Comparison of ENCODE assay signal across 8 mouse cellular contexts in the genomic region with DNA sequence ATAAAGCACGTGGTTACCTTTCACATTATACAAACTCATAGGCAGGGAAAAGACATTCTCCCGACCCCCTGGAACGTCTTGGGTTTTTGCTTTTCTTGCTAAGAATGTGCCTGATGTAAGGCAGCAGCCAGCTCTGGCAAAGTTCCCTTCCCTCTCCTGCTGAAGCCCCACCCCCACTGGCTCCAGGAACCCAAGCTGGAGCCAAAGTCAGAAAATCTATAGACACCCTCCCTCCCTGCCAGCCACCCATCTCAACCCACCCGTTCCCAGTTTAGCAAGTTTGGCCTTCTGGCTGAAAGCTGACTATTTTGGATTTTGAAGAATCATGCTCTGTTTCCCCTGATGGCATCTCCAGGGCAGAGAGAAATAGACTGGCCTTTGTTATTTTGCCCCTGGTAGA.
DNase-seq lines count a peak whose midpoint lies in the region; ATAC-seq and TF ChIP-seq lines count a peak whose summit lies in the region.
"Had no signal": no experiment of that assay in that cellular context is flagged by ENCODE, and none has a peak within 500 bp of the region (broad histone marks: within the 10 kb centered on the region; RNA-seq: fewer than 3 reads in every experiment).

No protein-coding gene starts in this region.

- no peak overlapping the region for H3K9ac ChIP-seq in intestine, embryonic 15.5 days
- H3K9ac ChIP-seq in intestine, postnatal 0 days (ENCODE audit: low read depth, low read length): no peak overlapping the region

- H3K27me3 ChIP-seq in intestine, embryonic 15.5 days (replicated peaks): no peaks in the 10 kb centered on the region
- H3K27me3 ChIP-seq in intestine, postnatal 0 days (replicated peaks; ENCODE audit: control insufficient read depth, insufficient read depth, low read length): no peaks in the 10 kb centered on the region

- H3K4me3 ChIP-seq in intestine, embryonic 15.5 days (replicated peaks): no peak overlapping the region
- no peak overlapping the region for H3K4me3 ChIP-seq in intestine, postnatal 0 days (ENCODE audit: low read depth, low read length)
- H3K4me3 ChIP-seq: left cerebral cortex, adult 2 months had no signal

- no peak for ATAC-seq in intestine, embryonic 15.5 days
- ATAC-seq in intestine, postnatal 0 days: no peak

- peak; percentile 55 for DNase-seq in right cerebral cortex, adult 18-20 months
- DNase-seq in right cerebral cortex, postnatal 25 days: no peak
- DNase-seq in left cerebral cortex, postnatal 14 days (ENCODE audit: low spot score in 2 of 2): peak; percentile 38 to 58
- DNase-seq in telencephalon, adult 2 months (ENCODE audit: low read depth, low spot score): peak; percentile 53
- DNase-seq in spleen, postnatal 4 days (ENCODE audit: low spot score in 2 of 2): no peak

- no peaks in the 10 kb centered on the region for H3K4me1 ChIP-seq in intestine, embryonic 15.5 days (replicated peaks)
- no peaks in the 10 kb centered on the region for H3K4me1 ChIP-seq in intestine, postnatal 0 days (replicated peaks; ENCODE audit: control insufficient read depth, insufficient read depth, low read length)

- intact Hi-C loops in left cerebral cortex, postnatal 14 days (cut with DNase I): no loop called here

- H3K4me2 ChIP-seq in intestine, embryonic 15.5 days (replicated peaks): peak overlapping the region; percentile 30; the same call in 1 of the 2 replicates
- no peak overlapping the region for H3K4me2 ChIP-seq in intestine, postnatal 0 days (replicated peaks; ENCODE audit: low read depth)

- H3K36me3 ChIP-seq in intestine, embryonic 15.5 days: no peaks in the 10 kb centered on the region
- no peaks in the 10 kb centered on the region for H3K36me3 ChIP-seq in intestine, postnatal 0 days (ENCODE audit: control insufficient read depth, insufficient read depth)

- H3K9me3 ChIP-seq in intestine, embryonic 15.5 days: no peaks in the 10 kb centered on the region
- H3K9me3 ChIP-seq in intestine, postnatal 0 days (ENCODE audit: control insufficient read depth): no peaks in the 10 kb centered on the region

- TF ChIP-seq CTCF in intestine, postnatal 0 days (IDR thresholded peaks at IDR 0.05; ENCODE audit: low read depth): no peak

- 11% methylated on average over 4 of the region's 4 CpGs for WGBS in intestine, embryonic 15.5 days
- whole genome bisulfite sequencing in intestine, postnatal 0 days: 27% methylated on average over 4 of the region's 4 CpGs

- H3K27ac ChIP-seq in intestine, embryonic 15.5 days: no peak overlapping the region
- H3K27ac ChIP-seq in intestine, postnatal 0 days (ENCODE audit: low read depth, low read length): no peak overlapping the region
- H3K27ac ChIP-seq: left cerebral cortex, adult 2 months had no signal

Comparison
In these comparisons a context has a peak if more than half of its experiments do, and no peak if none do; other contexts are left out.
1. DNase-seq: peak in right cerebral cortex, adult 18-20 months (single experiment), left cerebral cortex, postnatal 14 days (2 of 2) and telencephalon, adult 2 months (single experiment); none in right cerebral cortex, postnatal 25 days (single experiment) and spleen, postnatal 4 days (0 of 2).